Mouse (Mus musculus) neutrophil, adult 65 days (primary cell): ENCODE results near the gene Ear2. TPM values are rescaled to one million over a fixed set of nuclear protein-coding genes. Genes with fewer than 3 reads are reported as not detected.

ENCODE experiments used
- total RNA-seq: library from RNA; stranded (reverse); gene quantifications from 2 replicates; pipeline ENCODE4 v1.2.4, GENCODE M21; 2023

Ear2 gene
- 61.7 and 110 TPM in 2 replicates for total RNA-seq

DNA sequence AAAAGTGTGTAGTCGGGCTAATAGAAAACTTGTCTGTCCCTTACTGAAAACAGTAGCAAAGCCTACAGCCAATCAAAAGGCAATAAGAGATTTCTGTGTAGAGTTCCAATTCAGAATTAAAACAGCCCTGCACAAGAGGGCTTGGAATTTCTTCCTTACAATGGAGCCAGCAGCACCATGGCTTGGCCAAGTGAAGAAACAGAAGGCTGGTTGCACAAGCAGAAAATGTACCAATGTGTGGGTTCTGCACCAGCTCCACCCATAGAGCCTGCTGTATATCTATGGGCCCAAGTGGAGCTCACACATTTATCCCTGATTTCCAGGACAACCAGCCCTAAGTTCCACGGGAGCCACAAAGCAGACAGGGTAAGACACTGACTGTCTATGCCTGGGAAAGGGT, at the start of gene Ear2:
TSS of gene Ear2 (plus strand) at position 301 of the 400 bp plus-strand sequence.

DNA sequence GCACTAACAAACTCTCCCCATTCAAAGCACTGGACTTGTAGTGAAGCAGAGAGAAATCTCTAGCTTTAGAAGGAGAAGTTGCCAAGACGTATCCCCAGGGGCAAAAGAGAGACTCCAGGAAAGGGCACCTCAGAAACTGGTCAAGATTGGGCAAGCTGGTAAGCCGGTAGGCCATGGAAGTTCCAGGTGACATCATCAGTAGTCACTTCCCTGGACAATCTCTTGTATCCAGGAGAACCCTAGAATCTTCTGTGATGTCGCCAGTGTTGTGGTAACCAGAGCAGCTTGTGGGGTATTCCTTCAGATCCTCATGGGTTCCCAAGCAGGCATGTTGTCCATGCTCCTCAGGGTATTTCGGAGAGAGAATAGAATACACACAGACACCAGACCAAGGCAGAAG, 21.1 kb downstream of the Ear2 start, which contains the start of gene Gm3327:
TSS of gene Gm3327 (plus strand) at position 301 of the 400 bp plus-strand sequence.

Other genes starting within 250 kb of the Ear2 start
- gene Ear1, start 227.1 kb upstream of the Ear2 start, total RNA-seq: 6.3 and 15.0 TPM in 2 replicates
- gene Ear10, start 179.1 kb upstream of the Ear2 start, total RNA-seq: not detected in 2 replicates
- 0.18 TPM in 1 of 2 replicates, not detected in the other for gene Gm8113, start 177.3 kb upstream of the Ear2 start, total RNA-seq
- gene Ang5, start 145.6 kb upstream of the Ear2 start, total RNA-seq: not detected in 2 replicates
- not detected in 2 replicates for gene Ang6, start 100.4 kb upstream of the Ear2 start, total RNA-seq
- gene Gm3327, start 21.2 kb downstream of the Ear2 start, total RNA-seq: not detected in 2 replicates
- not detected in 2 replicates for gene Gm8212, start 95.0 kb downstream of the Ear2 start, total RNA-seq
- gene 4930503E14Rik, start 110.6 kb downstream of the Ear2 start, total RNA-seq: not detected in 2 replicates
- not detected in 2 replicates for gene Gm8220, start 182.9 kb downstream of the Ear2 start, total RNA-seq
- gene Gm5930, start 235.9 kb downstream of the Ear2 start, total RNA-seq: not detected in 2 replicates